ENCODE assay signal across 9 mouse cellular contexts in genomic region chr3:94942211-94942967, GRCm38 (mm10). TPM values are rescaled to one million over a fixed set of nuclear protein-coding genes. Genes with fewer than 3 reads are reported as not detected.
DNase-seq lines count a peak whose midpoint lies in the region; ATAC-seq and TF ChIP-seq lines count a peak whose summit lies in the region.
"Not testable (repeated sequence)": the region's sequence is repeated elsewhere in the genome, so short reads cannot be mapped to it uniquely, and the experiment has no call there.
"Had no signal": no experiment of that assay in that cellular context is flagged by ENCODE, and none has a peak within 500 bp of the region (broad histone marks: within the 10 kb centered on the region; RNA-seq: fewer than 3 reads in every experiment).

No protein-coding gene starts in this region.

- 84% methylated on average over 9 of the region's 9 CpGs for WGBS in intestine, embryonic 15.5 days
- WGBS in liver, embryonic 12.5 days (ENCODE audit: insufficient replicate concordance): 16% methylated on average over 9 of the region's 9 CpGs
- WGBS in liver, postnatal 0 days (ENCODE audit: insufficient replicate concordance): 46% methylated on average over 8 of the region's 9 CpGs

- not testable (repeated sequence) for H3K27me3 ChIP-seq in G1E (ENCODE audit: insufficient read depth, low read length); intestine, embryonic 15.5 days (replicated peaks); liver, embryonic 12.5 days (replicated peaks); liver, postnatal 0 days (ENCODE audit: insufficient read depth, low read length)

- not testable (repeated sequence) for DNase-seq in G1E (ENCODE audit: low spot score)
- peak; percentile 66 for DNase-seq in c-Kit-positive CD71-positive TER-119-negative erythroid progenitor cells, embryonic 14.5 days (ENCODE audit: low read depth)
- peak; percentile 88 for DNase-seq in heart, adult 11 months
- DNase-seq in liver, postnatal 0 days: peak; percentile 72
- DNase-seq in spleen, postnatal 4 days (ENCODE audit: low spot score in 2 of 2): peak; percentile 82

- H3K36me3 ChIP-seq in G1E (replicated peaks): peaks cover 43% of the 10 kb centered on the region
- H3K36me3 ChIP-seq in intestine, embryonic 15.5 days; liver, embryonic 12.5 days; liver, postnatal 0 days (replicated peaks; ENCODE audit: insufficient read depth, low read length): not testable (repeated sequence)

- not testable (repeated sequence) for H3K4me3 ChIP-seq in G1E (ENCODE audit: low read depth, low read length); intestine, embryonic 15.5 days (replicated peaks); liver, embryonic 12.5 days; liver, postnatal 0 days (ENCODE audit: low read depth, low read length)

- H3K9ac ChIP-seq in intestine, embryonic 15.5 days; liver, postnatal 0 days (replicated peaks): not testable (repeated sequence)
- peak overlapping the region; percentile 39; the same call in 1 of the 2 replicates for H3K9ac ChIP-seq in liver, embryonic 12.5 days

- not testable (repeated sequence) for H3K27ac ChIP-seq in intestine, embryonic 15.5 days
- peak overlapping the region; percentile 86 for H3K27ac ChIP-seq in liver, embryonic 12.5 days
- H3K27ac ChIP-seq in liver, postnatal 0 days (ENCODE audit: low read depth): peak overlapping the region; percentile 64; the same call in 1 of the 2 replicates

- not testable (repeated sequence) for TF ChIP-seq CTCF in G1E (IDR thresholded peaks at IDR 0.05; ENCODE audit: low read depth, low read length); liver, postnatal 0 days (IDR thresholded peaks at IDR 0.05; ENCODE audit: low read depth)

- H3K4me1 ChIP-seq in G1E (ENCODE audit: insufficient read depth, low read depth, low read length): peaks cover 40% of the 10 kb centered on the region
- H3K4me1 ChIP-seq in intestine, embryonic 15.5 days (replicated peaks); liver, postnatal 0 days (ENCODE audit: insufficient read depth): not testable (repeated sequence)
- peaks cover 32% of the 10 kb centered on the region for H3K4me1 ChIP-seq in liver, embryonic 12.5 days

- not testable (repeated sequence) for H3K4me2 ChIP-seq in intestine, embryonic 15.5 days (replicated peaks); liver, postnatal 0 days (ENCODE audit: low read depth, low read length)
- H3K4me2 ChIP-seq in liver, embryonic 12.5 days: peak overlapping the region; percentile 50

- TF ChIP-seq EP300 in liver, postnatal 0 days (IDR thresholded peaks at IDR 0.05; ENCODE audit: low read depth): peak; percentile 86

- ATAC-seq in G1E (ENCODE audit: extremely low read depth, insufficient number of reproducible peaks, low FRiP score, poor library complexity, severe bottlenecking): peak; percentile 87
- ATAC-seq in intestine, embryonic 15.5 days: peak; percentile 52; the same call in 1 of the 2 replicates
- ATAC-seq in liver, embryonic 12.5 days: peak; percentile 95
- ATAC-seq in liver, postnatal 0 days: peak; percentile 92
- peak; percentile 89 for ATAC-seq in megakaryocyte-erythroid progenitor cell, adult 5-6 weeks (replicated peaks; ENCODE audit: low FRiP score, low TSS enrichment, poor library complexity, severe bottlenecking)

- not testable (repeated sequence) for H3K9me3 ChIP-seq in G1E (replicated peaks); intestine, embryonic 15.5 days; liver, embryonic 12.5 days (replicated peaks); liver, postnatal 0 days (ENCODE audit: low read length)

RNA-seq across cellular contexts. Expression of gene Selenbp1, which starts 9.5 kb away (rescaled TPM):
- 110 and 119 TPM in 2 replicates for total RNA-seq in G1E (2014; fragmentation: Nextera tagmentation)
- 367 and 434 TPM in 2 replicates for total RNA-seq in G1E (2017)
- 39.8 and 133 TPM in 2 replicates for polyA plus RNA-seq in G1E (2012)
- 108 and 123 TPM in 2 replicates for polyA plus RNA-seq in intestine, embryonic 15.5 days (2015; fragmentation: Nextera tagmentation; extraction: Ambion mirVana)
- polyA plus RNA-seq in liver, embryonic 12.5 days (2016; fragmentation: Nextera tagmentation; extraction: Ambion mirVana): 53.9 and 54.0 TPM in 2 replicates
- 129 and 135 TPM in 2 replicates for polyA plus RNA-seq in liver, postnatal 0 days (2015; fragmentation: Nextera tagmentation; extraction: Ambion mirVana)
- total RNA-seq in megakaryocyte-erythroid progenitor cell, adult 5-6 weeks (2014; fragmentation: Nextera tagmentation): 128 and 136 TPM in 2 replicates
- 100 and 113 TPM in 2 replicates for total RNA-seq in megakaryocyte-erythroid progenitor cell, adult 5-6 weeks (2017)

RNA-seq across cellular contexts. Expression of gene Rfx5, which starts 11.5 kb away (rescaled TPM):
- total RNA-seq in G1E (2014; fragmentation: Nextera tagmentation) (27.8 and 36.2 TPM in 2 replicates), G1E (2017) (21.8 and 24.3 TPM in 2 replicates)
- 9.6 and 11.7 TPM in 2 replicates for polyA plus RNA-seq in G1E (2012)
- 6.2 and 6.9 TPM in 2 replicates for polyA plus RNA-seq in intestine, embryonic 15.5 days (2015; fragmentation: Nextera tagmentation; extraction: Ambion mirVana)
- polyA plus RNA-seq in liver, embryonic 12.5 days (2016; fragmentation: Nextera tagmentation; extraction: Ambion mirVana): 2.6 and 3.6 TPM in 2 replicates
- 1.1 and 1.2 TPM in 2 replicates for polyA plus RNA-seq in liver, postnatal 0 days (2015; fragmentation: Nextera tagmentation; extraction: Ambion mirVana)
- total RNA-seq in megakaryocyte-erythroid progenitor cell, adult 5-6 weeks (2014; fragmentation: Nextera tagmentation): 21.3 and 21.4 TPM in 2 replicates
- total RNA-seq in megakaryocyte-erythroid progenitor cell, adult 5-6 weeks (2017): 15.1 and 19.0 TPM in 2 replicates
- polyA plus RNA-seq: erythroblast, embryonic 14.5 days had no signal

RNA-seq across cellular contexts. Expression of gene Pi4kb, which starts 32.1 kb away (rescaled TPM):
- 39.8 and 70.6 TPM in 2 replicates for total RNA-seq in G1E (2014; fragmentation: Nextera tagmentation)
- total RNA-seq in G1E (2017): 36.8 and 37.4 TPM in 2 replicates
- 11.7 and 11.8 TPM in 2 replicates for polyA plus RNA-seq in G1E (2012)
- 19.8 and 22.6 TPM in 2 replicates for polyA plus RNA-seq in intestine, embryonic 15.5 days (2015; fragmentation: Nextera tagmentation; extraction: Ambion mirVana)
- 12.6 and 13.1 TPM in 2 replicates for polyA plus RNA-seq in liver, embryonic 12.5 days (2016; fragmentation: Nextera tagmentation; extraction: Ambion mirVana)
- polyA plus RNA-seq in liver, postnatal 0 days (2015; fragmentation: Nextera tagmentation; extraction: Ambion mirVana): 5.4 and 6.5 TPM in 2 replicates
- total RNA-seq in megakaryocyte-erythroid progenitor cell, adult 5-6 weeks (2014; fragmentation: Nextera tagmentation): 24.9 and 35.5 TPM in 2 replicates
- total RNA-seq in megakaryocyte-erythroid progenitor cell, adult 5-6 weeks (2017): 22.7 and 27.9 TPM in 2 replicates

RNA-seq across cellular contexts. Expression of gene Psmb4, which starts 55.6 kb away (rescaled TPM):
- total RNA-seq in G1E (2014; fragmentation: Nextera tagmentation) (185 and 255 TPM in 2 replicates), G1E (2017) (408 and 449 TPM in 2 replicates)
- polyA plus RNA-seq in G1E (2012): 273 and 326 TPM in 2 replicates
- 293 and 336 TPM in 2 replicates for polyA plus RNA-seq in intestine, embryonic 15.5 days (2015; fragmentation: Nextera tagmentation; extraction: Ambion mirVana)
- 207 and 214 TPM in 2 replicates for polyA plus RNA-seq in liver, embryonic 12.5 days (2016; fragmentation: Nextera tagmentation; extraction: Ambion mirVana)
- 172 and 174 TPM in 2 replicates for polyA plus RNA-seq in liver, postnatal 0 days (2015; fragmentation: Nextera tagmentation; extraction: Ambion mirVana)
- total RNA-seq in megakaryocyte-erythroid progenitor cell, adult 5-6 weeks (2014; fragmentation: Nextera tagmentation): 427 and 467 TPM in 2 replicates
- total RNA-seq in megakaryocyte-erythroid progenitor cell, adult 5-6 weeks (2017): 212 and 218 TPM in 2 replicates
